Mouse (Mus musculus) lung, embryonic 16.5 days (tissue): ENCODE data around the gene Cacng2. TPM values are rescaled to one million over a fixed set of nuclear protein-coding genes. Genes with fewer than 3 reads are reported as not detected.

ENCODE experiments used
- ATAC-seq: fragments of 200-750 bp; cut with Nextera tagmentation; 2 replicates; pipeline ENCODE4 v1.8.0; 2017; ENCODE audit warnings: low read depth, mild to moderate bottlenecking, moderate library complexity
- H3K27ac ChIP-seq: fragments of 300-500 bp; sonication (generic); 2 replicates; pipeline ENCODE4 v1.5.1; 2014; ENCODE audit warnings: mild to moderate bottlenecking, control low read depth, low read length
- H3K27me3 ChIP-seq: fragments of 300-500 bp; sonication (generic); 2 replicates; pipeline ENCODE4 v1.6.1; 2014; ENCODE audit warnings: low read depth, low read length, mixed read lengths; ENCODE audit not compliant: control insufficient read depth, insufficient read depth
- H3K36me3 ChIP-seq: fragments of 300-500 bp; sonication (generic); 2 replicates; pipeline ENCODE4 v1.6.1; 2014; ENCODE audit warnings: low read length; ENCODE audit not compliant: control insufficient read depth, insufficient read depth
- H3K4me1 ChIP-seq: fragments of 300-500 bp; sonication (generic); replicated peaks from 2 replicates; pipeline ENCODE4 v1.6.1; 2014; ENCODE audit warnings: low read length, mixed read lengths; ENCODE audit not compliant: control insufficient read depth, insufficient read depth
- H3K4me2 ChIP-seq: fragments of 300-500 bp; sonication (generic); 2 replicates; pipeline ENCODE4 v1.6.1; 2014; ENCODE audit warnings: low read depth, low read length, control low read depth
- H3K4me3 ChIP-seq: fragments of 300-500 bp; sonication (generic); 2 replicates; pipeline ENCODE4 v1.5.1; 2014; ENCODE audit warnings: mild to moderate bottlenecking, low read length, control low read depth
- H3K9ac ChIP-seq: fragments of 300-500 bp; sonication (generic); 2 replicates; pipeline ENCODE4 v1.6.1; 2014; ENCODE audit warnings: low read length, control low read depth
- H3K9me3 ChIP-seq: fragments of 300-500 bp; sonication (generic); 2 replicates; pipeline ENCODE4 v1.6.1; 2016; ENCODE audit warnings: low read length; ENCODE audit not compliant: control insufficient read depth
- WGBS: fragments of 180-500 bp; shearing (Covaris S2); extraction: QIAGEN DNeasy Blood & Tissue Kit; methylation state at CpG from one replicate; pipeline ENCODE4 v1.1.7; 2014; 5-methylcytosine and 5-hydroxymethylcytosine counted together
- polyA plus RNA-seq: library from polyadenylated mRNA; unstranded; fragments of >200 nt; fragmentation: Nextera tagmentation; extraction: Ambion mirVana; gene quantifications from 2 replicates; pipeline ENCODE4 v1.2.1, GENCODE M21; 2015

Gene Cacng2
- polyA plus RNA-seq, 1 experiment from 2014 or later = not detected

- no peaks in the 10 kb centered on the region for H3K27me3 ChIP-seq
- no peak overlapping the region for H3K4me2 ChIP-seq
- 52% methylated on average over 11 of the region's 11 CpGs for WGBS
- no peaks in the 10 kb centered on the region for H3K4me1 ChIP-seq
- no peak overlapping the region for H3K4me3 ChIP-seq
- no peak overlapping the region for H3K27ac ChIP-seq
- no peak overlapping the region for H3K9ac ChIP-seq
- no peak for ATAC-seq
- H3K36me3 ChIP-seq = no peaks in the 10 kb centered on the region
- H3K9me3 ChIP-seq = no peaks in the 10 kb centered on the region
Measured at GRCm38 (mm10) chr15:78153045-78153775, 33.4 kb upstream of the Cacng2 start.

- Histone ChIP-seq H3K4me1 (no peaks in the 10 kb centered on the region), H3K4me2 (no peak overlapping the region), H3K36me3 (no peaks in the 10 kb centered on the region), H3K27ac (no peak overlapping the region), H3K4me3 (no peak overlapping the region), H3K9me3 (no peaks in the 10 kb centered on the region), H3K27me3 (no peaks in the 10 kb centered on the region), H3K9ac (no peak overlapping the region)
- 52% methylated on average over 7 of the region's 7 CpGs for WGBS
- no peak for ATAC-seq
Measured at GRCm38 (mm10) chr15:78148565-78148964, 28.7 kb upstream of the Cacng2 start.

- no peak for ATAC-seq
- H3K9me3 ChIP-seq = no peaks in the 10 kb centered on the region
- H3K36me3 ChIP-seq = no peaks in the 10 kb centered on the region
- no peaks in the 10 kb centered on the region for H3K27me3 ChIP-seq
- no peak overlapping the region for H3K4me2 ChIP-seq
- H3K9ac ChIP-seq = no peak overlapping the region
- no peak overlapping the region for H3K4me3 ChIP-seq
- no peak overlapping the region for H3K27ac ChIP-seq
- 52% methylated on average over 8 of the region's 8 CpGs for WGBS
- H3K4me1 ChIP-seq = no peaks in the 10 kb centered on the region
Measured at GRCm38 (mm10) chr15:78140226-78140625, 20.4 kb upstream of the Cacng2 start.

GRCm38 (mm10) chr15:78134606-78135005 is 14.8 kb upstream of the Cacng2 start:
- ATAC-seq = no peak
- 26% methylated on average over 6 of the region's 6 CpGs for WGBS
- no peaks in the 10 kb centered on the region for H3K27me3 ChIP-seq
- H3K9ac ChIP-seq = no peak overlapping the region
- no peaks in the 10 kb centered on the region for H3K36me3 ChIP-seq
- no peaks in the 10 kb centered on the region for H3K9me3 ChIP-seq
- no peak overlapping the region for H3K27ac ChIP-seq
- H3K4me3 ChIP-seq = no peak overlapping the region
- no peaks in the 10 kb centered on the region for H3K4me1 ChIP-seq
- no peak overlapping the region for H3K4me2 ChIP-seq

- Histone ChIP-seq H3K4me3 (no peak overlapping the region), H3K9me3 (no peaks in the 10 kb centered on the region), H3K4me2 (no peak overlapping the region), H3K36me3 (no peaks in the 10 kb centered on the region), H3K27ac (no peak overlapping the region), H3K27me3 (no peaks in the 10 kb centered on the region), H3K9ac (no peak overlapping the region), H3K4me1 (no peaks in the 10 kb centered on the region)
- ATAC-seq = no peak
- 47% methylated on average over 2 of the region's 2 CpGs for WGBS
Measured at GRCm38 (mm10) chr15:78133389-78133788, 13.6 kb upstream of the Cacng2 start.

- peak overlapping the region; percentile 46 for H3K4me2 ChIP-seq
- no peaks in the 10 kb centered on the region for H3K9me3 ChIP-seq
- H3K4me1 ChIP-seq = 0 out of 2 replicates have a peak, but pooled peaks cover 3% of the 10 kb centered on the region
- 9% methylated on average over 34 of the region's 39 CpGs for WGBS
- no peak overlapping the region for H3K27ac ChIP-seq
- ATAC-seq = no peak
- peaks cover 13% of the 10 kb centered on the region for H3K27me3 ChIP-seq
- no peak overlapping the region for H3K4me3 ChIP-seq
- H3K9ac ChIP-seq = no peak overlapping the region
- no peaks in the 10 kb centered on the region for H3K36me3 ChIP-seq
Measured at GRCm38 (mm10) chr15:78119248-78119647, 580 bp downstream of the Cacng2 start.

GRCm38 (mm10) chr15:78118275-78118995 is 1.4 kb downstream of the Cacng2 start:
- Histone ChIP-seq H3K27me3 (peaks cover 13% of the 10 kb centered on the region), H3K9ac (no peak overlapping the region), H3K4me1 (0 out of 2 replicates have a peak, but pooled peaks cover 3% of the 10 kb centered on the region), H3K9me3 (no peaks in the 10 kb centered on the region), H3K4me3 (no peak overlapping the region), H3K27ac (no peak overlapping the region), H3K4me2 (no peak overlapping the region), H3K36me3 (no peaks in the 10 kb centered on the region)
- WGBS = 66% methylated on average over 16 of the region's 18 CpGs
- ATAC-seq = no peak

- Histone ChIP-seq H3K9ac (no peak overlapping the region), H3K4me2 (no peak overlapping the region), H3K27me3 (peaks cover 13% of the 10 kb centered on the region), H3K9me3 (no peaks in the 10 kb centered on the region), H3K36me3 (no peaks in the 10 kb centered on the region), H3K4me1 (0 out of 2 replicates have a peak, but pooled peaks cover 3% of the 10 kb centered on the region), H3K27ac (no peak overlapping the region), H3K4me3 (no peak overlapping the region)
- WGBS = 88% methylated on average over 16 of the region's 16 CpGs
- no peak for ATAC-seq
Measured at GRCm38 (mm10) chr15:78117731-78118130, 2.1 kb downstream of the Cacng2 start.

GRCm38 (mm10) chr15:78116936-78117335 is 2.9 kb downstream of the Cacng2 start:
- Histone ChIP-seq H3K9me3 (no peaks in the 10 kb centered on the region), H3K36me3 (no peaks in the 10 kb centered on the region), H3K27ac (no peak overlapping the region), H3K4me1 (0 out of 2 replicates have a peak, but pooled peaks cover 3% of the 10 kb centered on the region), H3K9ac (no peak overlapping the region), H3K4me3 (no peak overlapping the region), H3K4me2 (no peak overlapping the region), H3K27me3 (peaks cover 13% of the 10 kb centered on the region)
- 78% methylated on average over 10 of the region's 10 CpGs for WGBS
- ATAC-seq = no peak
